Mouse (Mus musculus) C2C12 (cell line): ENCODE results near the gene Bfsp2. TPM values are rescaled to one million over a fixed set of nuclear protein-coding genes. Genes with fewer than 3 reads are reported as not detected.

ENCODE experiments used
- H3K27me3 ChIP-seq: one replicate; pipeline ENCODE4 v1.6.1; 2011; ENCODE audit not compliant: control insufficient read depth, insufficient read depth, insufficient read length
- H3K36me3 ChIP-seq: one replicate; pipeline ENCODE4 v1.6.1; 2011; ENCODE audit not compliant: control insufficient read depth, insufficient read depth
- H3K4me3 ChIP-seq: one replicate; pipeline ENCODE4 v1.5.1; 2011; ENCODE audit warnings: mild to moderate bottlenecking, control low read depth; ENCODE audit not compliant: poor library complexity, insufficient read depth, severe bottlenecking
- H3K79me2 ChIP-seq: one replicate; pipeline ENCODE4 v1.6.1; 2011; ENCODE audit not compliant: control insufficient read depth, insufficient read depth
- H3K79me3 ChIP-seq: one replicate; pipeline ENCODE4 v1.6.1; 2011; ENCODE audit warnings: low read depth, control low read depth
- H3ac ChIP-seq: one replicate; pipeline ENCODE3; 2011; ENCODE audit warnings: low read depth; ENCODE audit not compliant: control insufficient read depth, insufficient read length
- CEBPB ChIP-seq: IDR thresholded peaks from one replicate; pipeline ENCODE4 v1.6.1; 2011; ENCODE audit warnings: low read depth, mild to moderate bottlenecking, control low read depth, moderate library complexity
- CTCF ChIP-seq: IDR thresholded peaks from one replicate; pipeline ENCODE4 v1.5.1; 2011; ENCODE audit not compliant: control insufficient read depth, insufficient read depth, insufficient read length
- FOSL1 ChIP-seq: IDR thresholded peaks from one replicate; pipeline ENCODE4 v1.8.0; 2011; ENCODE audit warnings: mild to moderate bottlenecking, low read length; ENCODE audit not compliant: poor library complexity, insufficient read depth, severe bottlenecking
- MAX ChIP-seq: IDR thresholded peaks from one replicate; pipeline ENCODE4 v1.6.1; 2011; ENCODE audit warnings: mild to moderate bottlenecking, control low read depth
- MYOD1 ChIP-seq: IDR thresholded peaks from one replicate; pipeline ENCODE4 v1.6.1; 2011; ENCODE audit warnings: low read depth; ENCODE audit not compliant: control insufficient read depth, insufficient read length
- MYOG ChIP-seq: IDR thresholded peaks from one replicate; pipeline ENCODE4 v1.6.1; 2011; ENCODE audit not compliant: control insufficient read depth, insufficient read length; ENCODE audit errors: extremely low read depth
- USF1 ChIP-seq: IDR thresholded peaks from one replicate; pipeline ENCODE4 v1.6.1; 2011; ENCODE audit warnings: low read depth, mild to moderate bottlenecking, control low read depth, moderate library complexity
- polyA plus RNA-seq: library from polyadenylated mRNA; unstranded; fragments of >200 nt; fragmentation: generic; extraction: Trizol; gene quantifications from one replicate; pipeline ENCODE4 v1.2.1, GENCODE M21; 2012; ENCODE audit warnings: missing spikeins

The Bfsp2 gene
- polyA plus RNA-seq, 1 experiment = 0.22 TPM

- TF ChIP-seq MYOG (no peak), USF1 (no peak)
- Histone ChIP-seq H3K27me3 (peaks cover 6% of the 10 kb centered on the region), H3K79me3 (no peaks in the 10 kb centered on the region), H3K36me3 (no peaks in the 10 kb centered on the region), H3K4me3 (no peak overlapping the region), H3ac (no peak overlapping the region), H3K79me2 (no peaks in the 10 kb centered on the region)
Observed at GRCm38 (mm10) chr9:103491985-103492384, 11.8 kb upstream of the Bfsp2 start.

- TF ChIP-seq CEBPB = no peak
- peak; percentile 66 for TF ChIP-seq CTCF
- H3K27me3 ChIP-seq = peaks cover 6% of the 10 kb centered on the region
Observed at GRCm38 (mm10) chr9:103490439-103490838, 10.2 kb upstream of the Bfsp2 start.

GRCm38 (mm10) chr9:103489883-103490282, 9.7 kb upstream of the Bfsp2 start:
- TF ChIP-seq FOSL1 = no peak
- no peak for TF ChIP-seq MYOD1
- no peak for TF ChIP-seq MYOG
- TF ChIP-seq MAX = no peak
- no peak for TF ChIP-seq CEBPB
- TF ChIP-seq USF1 = no peak
- TF ChIP-seq CTCF = no peak
- Histone ChIP-seq H3K4me3 (no peak overlapping the region), H3K36me3 (no peaks in the 10 kb centered on the region), H3K79me2 (no peaks in the 10 kb centered on the region), H3ac (no peak overlapping the region), H3K79me3 (no peaks in the 10 kb centered on the region), H3K27me3 (peaks cover 6% of the 10 kb centered on the region)

More at GRCm38 (mm10) chr9:103490439-103490838, 10.2 kb upstream of the Bfsp2 start:
- no peaks in the 10 kb centered on the region for H3K79me2 ChIP-seq
- no peak overlapping the region for H3ac ChIP-seq
- H3K36me3 ChIP-seq = no peaks in the 10 kb centered on the region
- H3K4me3 ChIP-seq = no peak overlapping the region
- no peaks in the 10 kb centered on the region for H3K79me3 ChIP-seq

GRCm38 (mm10) chr9:103489096-103489495, 8.9 kb upstream of the Bfsp2 start:
- TF ChIP-seq CTCF (no peak), FOSL1 (no peak), CEBPB (no peak), MYOG (no peak), MAX (no peak), USF1 (no peak), MYOD1 (no peak)
- Histone ChIP-seq H3ac (no peak overlapping the region), H3K79me2 (no peaks in the 10 kb centered on the region), H3K27me3 (peaks cover 6% of the 10 kb centered on the region), H3K36me3 (no peaks in the 10 kb centered on the region), H3K4me3 (no peak overlapping the region), H3K79me3 (no peaks in the 10 kb centered on the region)

GRCm38 (mm10) chr9:103486262-103486661, 6.0 kb upstream of the Bfsp2 start:
- no peak overlapping the region for H3K4me3 ChIP-seq
- no peaks in the 10 kb centered on the region for H3K79me2 ChIP-seq
- H3ac ChIP-seq = no peak overlapping the region
- no peaks in the 10 kb centered on the region for H3K36me3 ChIP-seq
- H3K79me3 ChIP-seq = no peaks in the 10 kb centered on the region
- TF ChIP-seq CEBPB (no peak), MAX (no peak), FOSL1 (no peak), CTCF (no peak), USF1 (no peak), MYOG (no peak), MYOD1 (no peak)
- H3K27me3 ChIP-seq = peaks cover 6% of the 10 kb centered on the region

GRCm38 (mm10) chr9:103485606-103486005, 5.4 kb upstream of the Bfsp2 start:
- H3K27me3 ChIP-seq = peaks cover 6% of the 10 kb centered on the region
- no peaks in the 10 kb centered on the region for H3K79me2 ChIP-seq
- H3K4me3 ChIP-seq = no peak overlapping the region
- TF ChIP-seq MAX (no peak), FOSL1 (no peak), USF1 (no peak), CEBPB (no peak), CTCF (no peak), MYOG (no peak), MYOD1 (no peak)
- H3K79me3 ChIP-seq = no peaks in the 10 kb centered on the region
- H3K36me3 ChIP-seq = no peaks in the 10 kb centered on the region
- no peak overlapping the region for H3ac ChIP-seq
